Comparison of ENCODE assay signal across 10 mouse cellular contexts in genomic region chr11:52005586-52005985, GRCm38 (mm10). TPM values are rescaled to one million over a fixed set of nuclear protein-coding genes. Genes with fewer than 3 reads are reported as not detected.
DNase-seq lines count a peak whose midpoint lies in the region; ATAC-seq lines count a peak whose summit lies in the region.
"Had no signal": no experiment of that assay in that cellular context is flagged by ENCODE, and none has a peak within 500 bp of the region (broad histone marks: within the 10 kb centered on the region; RNA-seq: fewer than 3 reads in every experiment).

No protein-coding gene starts in this region.

- H3K9ac ChIP-seq in heart, embryonic 15.5 days = no peak overlapping the region
- no peak overlapping the region for H3K9ac ChIP-seq in midbrain, embryonic 11.5 days (ENCODE audit: low read length)

- no peak for DNase-seq in heart, postnatal 36 days
- DNase-seq in thymus, postnatal 0 days (ENCODE audit: low spot score) = peak; percentile 15
- DNase-seq in thymus, postnatal 36 days = no peak
- no peak for DNase-seq in midbrain, embryonic 11.5 days (ENCODE audit: low spot score, missing footprints)
- no peak for DNase-seq in adrenal gland, adult 18-20 months (ENCODE audit: low spot score in 2 of 2)
- DNase-seq in ovary, postnatal 36 days (ENCODE audit: low spot score) = no peak
- DNase-seq: kidney, postnatal 4 days had no signal

- no peak for ATAC-seq in heart, embryonic 15.5 days (replicated peaks; ENCODE audit: insufficient number of reproducible peaks, insufficient read depth, low FRiP score, low read depth)
- ATAC-seq in midbrain, embryonic 11.5 days (ENCODE audit: low FRiP score) = no peak
- no peak for ATAC-seq in monocyte, adult 5-6 weeks (replicated peaks; ENCODE audit: insufficient number of reproducible peaks, low FRiP score, low TSS enrichment, poor library complexity, severe bottlenecking)

- peaks cover 10% of the 10 kb centered on the region for H3K4me1 ChIP-seq in heart, embryonic 15.5 days (replicated peaks)
- peaks cover 3% of the 10 kb centered on the region for H3K4me1 ChIP-seq in midbrain, embryonic 11.5 days (ENCODE audit: control insufficient read depth, insufficient read depth, low read length)

- H3K4me2 ChIP-seq in heart, embryonic 15.5 days = peak overlapping the region; percentile 38; the same call in 1 of the 2 replicates
- peak overlapping the region; percentile 10; the same call in 1 of the 2 replicates for H3K4me2 ChIP-seq in midbrain, embryonic 11.5 days

- WGBS in heart, embryonic 15.5 days = 62% methylated on average over 2 of the region's 2 CpGs
- WGBS in midbrain, embryonic 11.5 days = 76% methylated on average over 2 of the region's 2 CpGs

- no peak overlapping the region for H3K27ac ChIP-seq in heart, embryonic 15.5 days
- H3K27ac ChIP-seq in midbrain, embryonic 11.5 days (ENCODE audit: low read depth, low read length) = no peak overlapping the region
- H3K27ac ChIP-seq: macrophage had no signal

- intact Hi-C loops in heart, postnatal 36 days (cut with DNase I) = loop anchor here (2.0 kb wide), 1 partner anchor 91 kb away; no protein-coding TSS in a partner anchor

- no peaks in the 10 kb centered on the region for H3K27me3 ChIP-seq in heart, embryonic 15.5 days
- H3K27me3 ChIP-seq in midbrain, embryonic 11.5 days (ENCODE audit: control insufficient read depth, insufficient read depth, low read length) = no peaks in the 10 kb centered on the region

- no peak overlapping the region for H3K4me3 ChIP-seq in heart, embryonic 15.5 days
- H3K4me3 ChIP-seq in midbrain, embryonic 11.5 days (ENCODE audit: low read depth, low read length) = no peak overlapping the region

- H3K9me3 ChIP-seq in heart, embryonic 15.5 days (replicated peaks) = no peaks in the 10 kb centered on the region
- no peaks in the 10 kb centered on the region for H3K9me3 ChIP-seq in midbrain, embryonic 11.5 days (ENCODE audit: control insufficient read depth, low read length)

- H3K36me3 ChIP-seq in heart, embryonic 15.5 days = no peaks in the 10 kb centered on the region
- H3K36me3 ChIP-seq in midbrain, embryonic 11.5 days (ENCODE audit: control insufficient read depth, insufficient read depth, low read length) = no peaks in the 10 kb centered on the region

RNA-seq across cellular contexts. Expression of gene Cdkl3, which starts 1.6 kb away (rescaled TPM):
- polyA plus RNA-seq in heart, embryonic 15.5 days (2015; fragmentation: Nextera tagmentation; extraction: Ambion mirVana) = 9.8 and 10.2 TPM in 2 replicates
- total RNA-seq in heart, postnatal 36 days (2021) = 1 to 10 TPM; 5.5 to 5.7 TPM
- polyA plus RNA-seq in thymus, postnatal 0 days (2015; fragmentation: Nextera tagmentation; extraction: Ambion mirVana) = 9.5 and 12.2 TPM in 2 replicates
- 11.0 and 16.6 TPM in 2 replicates for polyA plus RNA-seq in midbrain, embryonic 11.5 days (2014; fragmentation: Nextera tagmentation; extraction: Ambion mirVana)
- 1 to 10 TPM; 3.5 to 7.0 TPM for total RNA-seq in adrenal gland, adult 18-20 months (2021)
- 2.7 to 7.1 TPM (median 3.7 TPM) in 3 replicates for total RNA-seq in monocyte, adult 5-6 weeks (2017)

RNA-seq across cellular contexts. Expression of gene Ube2b, which starts 5.0 kb away (rescaled TPM):
- polyA plus RNA-seq in heart, embryonic 15.5 days (2015; fragmentation: Nextera tagmentation; extraction: Ambion mirVana) = 243 and 292 TPM in 2 replicates
- 100 to 1,000 TPM; 297 to 317 TPM for total RNA-seq in heart, postnatal 36 days (2021)
- 287 and 292 TPM in 2 replicates for polyA plus RNA-seq in thymus, postnatal 0 days (2015; fragmentation: Nextera tagmentation; extraction: Ambion mirVana)
- 192 and 214 TPM in 2 replicates for polyA plus RNA-seq in midbrain, embryonic 11.5 days (2014; fragmentation: Nextera tagmentation; extraction: Ambion mirVana)
- 100 to 1,000 TPM; 154 to 164 TPM for total RNA-seq in adrenal gland, adult 18-20 months (2021)
- 158 to 210 TPM (median 163 TPM) in 3 replicates for total RNA-seq in monocyte, adult 5-6 weeks (2017)

RNA-seq across cellular contexts. Expression of gene Cdkn2aipnl, which starts 38.1 kb away (rescaled TPM):
- polyA plus RNA-seq in heart, embryonic 15.5 days (2015; fragmentation: Nextera tagmentation; extraction: Ambion mirVana) = 60.6 and 69.0 TPM in 2 replicates
- total RNA-seq in heart, postnatal 36 days (2021) = 10 to 100 TPM in 1 of 2 experiments, 1 to 10 TPM in 1; 9.7 to 10.7 TPM
- polyA plus RNA-seq in thymus, postnatal 0 days (2015; fragmentation: Nextera tagmentation; extraction: Ambion mirVana) = 177 and 196 TPM in 2 replicates
- polyA plus RNA-seq in midbrain, embryonic 11.5 days (2014; fragmentation: Nextera tagmentation; extraction: Ambion mirVana) = 141 and 142 TPM in 2 replicates
- 10 to 100 TPM; 15.1 to 20.1 TPM for total RNA-seq in adrenal gland, adult 18-20 months (2021)
- total RNA-seq in monocyte, adult 5-6 weeks (2017) = 45.8 to 58.1 TPM (median 49.2 TPM) in 3 replicates
